Mouse (Mus musculus): ENCODE results near the gene Gucy1a1. TPM values are rescaled to one million over a fixed set of nuclear protein-coding genes. Genes with fewer than 3 reads are reported as not detected.

The Gucy1a1 gene
- polyA plus RNA-seq, 1 experiment from 2014 or later: 21.9 TPM

DNA sequence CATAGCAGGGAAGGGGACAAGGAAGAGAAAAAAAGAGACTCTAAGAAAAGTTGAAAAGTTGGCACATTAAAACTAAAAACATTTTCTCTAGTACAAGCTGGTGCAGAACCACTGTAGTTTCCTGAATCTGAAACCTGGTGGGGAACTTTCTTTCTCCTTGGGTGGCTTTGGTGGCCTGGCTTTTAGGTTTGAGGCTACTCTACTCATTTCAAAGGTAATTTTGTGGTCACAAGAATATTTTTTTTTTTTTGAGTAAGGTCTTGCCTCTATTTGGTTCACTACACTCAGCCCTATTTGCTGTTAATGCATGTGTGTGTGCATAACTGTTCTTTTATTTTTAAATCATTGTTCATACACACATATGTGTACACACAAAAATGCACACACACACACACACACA lies 389 bp upstream of the Gucy1a1 start:
- H3K4me3 ChIP-seq (replicated peaks; ENCODE audit: low read length): peak overlapping the region; percentile 46
- no peak overlapping the region for H3K9ac ChIP-seq
- no peak for DNase-seq (ENCODE audit: low spot score)
- H3K9me3 ChIP-seq (ENCODE audit: control insufficient read depth, low read length): no peaks in the 10 kb centered on the region
- peak overlapping the region; percentile 97 for H3K4me2 ChIP-seq (replicated peaks)
- no peaks in the 10 kb centered on the region for H3K36me3 ChIP-seq (replicated peaks; ENCODE audit: control insufficient read depth, insufficient read depth)
- H3K27ac ChIP-seq: no peak overlapping the region
- H3K27me3 ChIP-seq (ENCODE audit: control insufficient read depth, insufficient read depth, low read length): no peaks in the 10 kb centered on the region
- no peak for ATAC-seq (ENCODE audit: low FRiP score)
- no peaks in the 10 kb centered on the region; the same call in 1 of the 2 replicates for H3K4me1 ChIP-seq (replicated peaks; ENCODE audit: control insufficient read depth, insufficient read depth, low read length)

DNA sequence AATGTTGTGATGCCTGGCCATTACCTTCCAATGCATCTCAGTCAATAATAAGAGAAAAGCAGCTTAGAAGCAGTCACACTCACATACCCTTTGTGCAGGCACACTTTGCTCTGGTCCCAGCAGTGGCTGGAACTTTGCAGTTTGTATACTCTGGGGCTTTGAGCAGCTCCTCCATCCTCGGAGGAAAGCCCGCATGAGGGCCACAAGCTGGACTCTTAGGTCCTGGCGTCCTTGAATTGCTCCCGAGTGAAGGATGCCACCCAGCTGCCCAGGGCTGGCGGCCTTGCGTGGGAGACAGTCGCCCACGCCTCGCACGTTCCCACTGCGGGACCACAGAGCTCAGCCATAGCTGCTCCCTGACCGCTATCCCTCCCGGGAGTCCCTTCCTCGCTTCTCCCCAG lies 864 bp downstream of the Gucy1a1 start:
- ATAC-seq (ENCODE audit: low FRiP score) (peak; percentile 44), DNase-seq (ENCODE audit: low spot score) (no peak)
- H3K27ac ChIP-seq: peak overlapping the region; percentile 26; the same call in 1 of the 2 replicates
- H3K9ac ChIP-seq: peak overlapping the region; percentile 64
- H3K9me3 ChIP-seq (ENCODE audit: control insufficient read depth, low read length): no peaks in the 10 kb centered on the region
- peak overlapping the region; percentile 97 for H3K4me2 ChIP-seq (replicated peaks)
- H3K4me1 ChIP-seq (replicated peaks; ENCODE audit: control insufficient read depth, insufficient read depth, low read length): no peaks in the 10 kb centered on the region; the same call in 1 of the 2 replicates
- H3K27me3 ChIP-seq (ENCODE audit: control insufficient read depth, insufficient read depth, low read length): no peaks in the 10 kb centered on the region
- H3K36me3 ChIP-seq (replicated peaks; ENCODE audit: control insufficient read depth, insufficient read depth): no peaks in the 10 kb centered on the region
- H3K4me3 ChIP-seq (replicated peaks; ENCODE audit: low read length): peak overlapping the region; percentile 46
- 6% methylated on average over 14 of the region's 14 CpGs for WGBS

DNA sequence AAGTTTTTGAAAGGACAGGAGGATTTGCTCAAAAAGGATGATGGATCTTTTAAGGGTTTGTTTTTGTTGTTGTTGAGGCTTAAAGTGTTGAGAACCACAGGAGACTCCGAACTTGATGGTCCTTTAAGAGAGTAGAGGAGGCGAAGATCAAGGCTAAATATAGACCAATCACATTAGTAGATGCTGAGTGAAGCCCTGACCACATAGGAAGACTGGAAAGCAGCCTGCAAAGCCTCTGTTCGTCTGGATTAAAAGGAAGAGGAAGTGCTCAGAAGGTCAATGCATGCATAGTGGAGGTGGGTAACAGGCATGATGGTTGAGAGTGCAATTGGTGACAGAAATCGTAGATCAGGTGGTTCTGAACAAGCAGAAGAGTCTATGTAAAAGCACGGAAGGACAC lies 4.8 kb downstream of the Gucy1a1 start:
- no peak for ATAC-seq (ENCODE audit: low FRiP score)
- WGBS: 69% methylated on average over 5 of the region's 5 CpGs
- H3K4me2 ChIP-seq (replicated peaks): no peak overlapping the region

GRCm38 (mm10) chr3:82138002-82138667 lies 7.5 kb downstream of the Gucy1a1 start:
- Histone ChIP-seq H3K36me3 (replicated peaks; ENCODE audit: control insufficient read depth, insufficient read depth) (no peaks in the 10 kb centered on the region), H3K4me1 (replicated peaks; ENCODE audit: control insufficient read depth, insufficient read depth, low read length) (no peaks in the 10 kb centered on the region), H3K27ac (no peak overlapping the region), H3K9me3 (ENCODE audit: control insufficient read depth, low read length) (no peaks in the 10 kb centered on the region), H3K4me3 (replicated peaks; ENCODE audit: low read length) (no peak overlapping the region), H3K9ac (no peak overlapping the region), H3K4me2 (replicated peaks) (no peak overlapping the region), H3K27me3 (ENCODE audit: control insufficient read depth, insufficient read depth, low read length) (no peaks in the 10 kb centered on the region)
- no peak for DNase-seq (ENCODE audit: low spot score)
- 71% methylated on average over 13 of the region's 13 CpGs for WGBS
- ATAC-seq (ENCODE audit: low FRiP score): no peak

More for the DNA sequence above, 4.8 kb downstream of the Gucy1a1 start:
- H3K27ac ChIP-seq: no peak overlapping the region
- no peak overlapping the region for H3K9ac ChIP-seq
- H3K27me3 ChIP-seq (ENCODE audit: control insufficient read depth, insufficient read depth, low read length): no peaks in the 10 kb centered on the region
- no peaks in the 10 kb centered on the region for H3K9me3 ChIP-seq (ENCODE audit: control insufficient read depth, low read length)
- H3K4me1 ChIP-seq (replicated peaks; ENCODE audit: control insufficient read depth, insufficient read depth, low read length): no peaks in the 10 kb centered on the region; the same call in 1 of the 2 replicates
- no peak for DNase-seq (ENCODE audit: low spot score)
- H3K36me3 ChIP-seq (replicated peaks; ENCODE audit: control insufficient read depth, insufficient read depth): no peaks in the 10 kb centered on the region
- H3K4me3 ChIP-seq (replicated peaks; ENCODE audit: low read length): no peak overlapping the region

DNA sequence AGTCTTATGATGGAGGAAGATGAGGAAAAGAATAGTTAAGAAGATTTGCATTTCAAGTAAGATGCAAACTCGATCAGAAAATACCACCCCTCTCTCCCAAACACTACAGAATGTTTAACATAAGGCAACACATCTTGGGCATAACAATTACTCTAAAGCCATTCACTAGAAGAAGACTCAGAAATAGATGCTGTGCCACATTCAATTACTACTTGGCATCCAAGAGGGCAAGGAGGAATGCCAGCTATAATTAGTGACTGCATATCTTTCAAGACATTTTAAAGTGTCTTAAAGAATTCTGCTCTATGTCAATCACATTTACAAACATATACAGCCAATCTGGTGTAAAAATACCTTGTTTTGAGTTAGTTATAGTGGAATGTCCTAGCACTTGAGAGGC lies 10.1 kb downstream of the Gucy1a1 start:
- WGBS: 72% methylated on average over 1 of the region's 1 CpGs

DNA sequence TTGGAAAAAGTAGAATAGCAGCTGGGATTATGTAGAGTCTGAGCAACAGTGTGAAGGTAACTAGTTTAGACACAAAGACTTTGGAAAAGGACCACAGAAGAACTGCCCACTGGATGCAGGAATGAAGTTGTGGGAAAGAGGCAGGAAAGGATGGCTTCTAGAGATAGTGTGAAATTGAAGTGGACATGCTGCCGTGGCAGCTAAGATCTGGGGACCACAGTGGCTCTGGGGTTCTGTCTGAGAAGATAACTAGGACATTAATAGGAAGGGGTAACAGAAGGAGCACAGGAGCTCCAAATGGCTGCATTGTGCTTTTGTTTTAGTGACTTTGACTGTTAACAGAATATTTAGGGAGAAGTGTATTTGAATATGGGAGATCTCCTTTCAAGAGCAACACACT lies 16.3 kb downstream of the Gucy1a1 start:
- 73% methylated on average over 1 of the region's 1 CpGs for WGBS
- H3K4me3 ChIP-seq (replicated peaks; ENCODE audit: low read length): no peak overlapping the region
- H3K4me1 ChIP-seq (replicated peaks; ENCODE audit: control insufficient read depth, insufficient read depth, low read length): no peaks in the 10 kb centered on the region
- no peak overlapping the region for H3K27ac ChIP-seq
- H3K36me3 ChIP-seq (replicated peaks; ENCODE audit: control insufficient read depth, insufficient read depth): no peaks in the 10 kb centered on the region
- ATAC-seq (ENCODE audit: low FRiP score) (no peak), DNase-seq (ENCODE audit: low spot score) (no peak)
- H3K4me2 ChIP-seq (replicated peaks): no peak overlapping the region
- no peaks in the 10 kb centered on the region for H3K9me3 ChIP-seq (ENCODE audit: control insufficient read depth, low read length)
- no peaks in the 10 kb centered on the region for H3K27me3 ChIP-seq (ENCODE audit: control insufficient read depth, insufficient read depth, low read length)
- H3K9ac ChIP-seq: no peak overlapping the region

More for the DNA sequence above, 10.1 kb downstream of the Gucy1a1 start:
- ATAC-seq (ENCODE audit: low FRiP score) (no peak), DNase-seq (ENCODE audit: low spot score) (no peak)
- Histone ChIP-seq H3K4me2 (replicated peaks) (no peak overlapping the region), H3K27ac (no peak overlapping the region), H3K4me3 (replicated peaks; ENCODE audit: low read length) (no peak overlapping the region), H3K27me3 (ENCODE audit: control insufficient read depth, insufficient read depth, low read length) (no peaks in the 10 kb centered on the region), H3K4me1 (replicated peaks; ENCODE audit: control insufficient read depth, insufficient read depth, low read length) (no peaks in the 10 kb centered on the region), H3K9me3 (ENCODE audit: control insufficient read depth, low read length) (no peaks in the 10 kb centered on the region), H3K36me3 (replicated peaks; ENCODE audit: control insufficient read depth, insufficient read depth) (no peaks in the 10 kb centered on the region), H3K9ac (no peak overlapping the region)

DNA sequence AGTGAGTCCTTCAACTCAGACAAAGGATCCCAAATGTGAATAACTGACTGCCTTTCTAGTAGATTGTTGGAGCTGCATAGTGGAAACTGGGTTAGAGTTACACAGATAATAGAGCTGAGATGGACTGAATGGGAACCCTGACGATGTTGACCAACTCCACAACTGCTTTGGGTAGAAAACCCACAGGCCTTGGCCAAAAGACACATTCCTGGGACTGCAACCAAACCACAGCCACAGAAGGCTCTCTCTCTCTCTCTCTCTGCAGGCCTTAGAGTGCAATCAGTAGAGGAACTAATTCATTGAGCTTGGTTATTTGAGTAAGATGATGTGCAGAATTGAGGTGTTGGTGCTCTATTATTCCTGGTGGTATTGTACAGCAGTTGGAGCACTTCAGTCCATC lies 21.0 kb downstream of the Gucy1a1 start:
- Histone ChIP-seq H3K27ac (no peak overlapping the region), H3K4me2 (replicated peaks) (no peak overlapping the region), H3K9ac (no peak overlapping the region), H3K4me1 (replicated peaks; ENCODE audit: control insufficient read depth, insufficient read depth, low read length) (no peaks in the 10 kb centered on the region), H3K4me3 (replicated peaks; ENCODE audit: low read length) (no peak overlapping the region), H3K36me3 (replicated peaks; ENCODE audit: control insufficient read depth, insufficient read depth) (no peaks in the 10 kb centered on the region), H3K9me3 (ENCODE audit: control insufficient read depth, low read length) (no peaks in the 10 kb centered on the region), H3K27me3 (ENCODE audit: control insufficient read depth, insufficient read depth, low read length) (no peaks in the 10 kb centered on the region)
- 85% methylated on average over 1 of the region's 1 CpGs for WGBS
- ATAC-seq (ENCODE audit: low FRiP score) (no peak), DNase-seq (ENCODE audit: low spot score) (no peak)

- H3K27me3 ChIP-seq (ENCODE audit: control insufficient read depth, insufficient read depth, low read length): no peaks in the 10 kb centered on the region
- H3K4me2 ChIP-seq (replicated peaks): no peak overlapping the region
- H3K9me3 ChIP-seq (ENCODE audit: control insufficient read depth, low read length): no peaks in the 10 kb centered on the region
- no peak overlapping the region for H3K4me3 ChIP-seq (replicated peaks; ENCODE audit: low read length)
- 83% methylated on average over 1 of the region's 1 CpGs for WGBS
- no peaks in the 10 kb centered on the region for H3K36me3 ChIP-seq (replicated peaks; ENCODE audit: control insufficient read depth, insufficient read depth)
- no peak for DNase-seq (ENCODE audit: low spot score)
- H3K9ac ChIP-seq: no peak overlapping the region
- ATAC-seq (ENCODE audit: low FRiP score): no peak
- H3K4me1 ChIP-seq (replicated peaks; ENCODE audit: control insufficient read depth, insufficient read depth, low read length): no peaks in the 10 kb centered on the region
- no peak overlapping the region for H3K27ac ChIP-seq
Measured at GRCm38 (mm10) chr3:82118916-82119315, 26.7 kb downstream of the Gucy1a1 start.

DNA sequence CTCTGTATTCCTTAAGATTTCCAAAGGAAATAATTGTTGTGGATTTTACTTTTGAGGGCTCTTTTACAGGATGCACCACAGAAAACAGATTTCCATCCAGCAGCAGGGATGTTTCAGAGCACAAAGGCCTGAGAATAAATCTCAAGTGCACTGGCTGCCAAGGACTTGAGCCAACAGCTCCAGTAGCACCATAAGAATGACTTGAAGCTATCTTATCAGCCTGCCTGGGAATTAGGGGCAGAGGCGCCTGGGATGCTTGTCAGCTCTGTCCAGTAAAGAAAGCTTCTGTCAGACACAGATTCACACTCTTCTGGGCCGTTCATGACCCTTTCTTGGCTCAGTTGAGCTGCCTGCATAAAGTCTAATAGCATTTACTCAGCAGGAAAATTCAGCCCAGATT lies 33.1 kb downstream of the Gucy1a1 start:
- whole genome bisulfite sequencing: 57% methylated on average over 2 of the region's 2 CpGs
- no peak for DNase-seq (ENCODE audit: low spot score)
- no peaks in the 10 kb centered on the region for H3K27me3 ChIP-seq (ENCODE audit: control insufficient read depth, insufficient read depth, low read length)
- H3K36me3 ChIP-seq (replicated peaks; ENCODE audit: control insufficient read depth, insufficient read depth): no peaks in the 10 kb centered on the region
- no peak overlapping the region for H3K4me3 ChIP-seq (replicated peaks; ENCODE audit: low read length)
- no peak for ATAC-seq (ENCODE audit: low FRiP score)
- no peak overlapping the region for H3K9ac ChIP-seq
- H3K4me1 ChIP-seq (replicated peaks; ENCODE audit: control insufficient read depth, insufficient read depth, low read length): no peaks in the 10 kb centered on the region
- H3K27ac ChIP-seq: no peak overlapping the region
- no peaks in the 10 kb centered on the region for H3K9me3 ChIP-seq (ENCODE audit: control insufficient read depth, low read length)
- H3K4me2 ChIP-seq (replicated peaks): no peak overlapping the region

DNA sequence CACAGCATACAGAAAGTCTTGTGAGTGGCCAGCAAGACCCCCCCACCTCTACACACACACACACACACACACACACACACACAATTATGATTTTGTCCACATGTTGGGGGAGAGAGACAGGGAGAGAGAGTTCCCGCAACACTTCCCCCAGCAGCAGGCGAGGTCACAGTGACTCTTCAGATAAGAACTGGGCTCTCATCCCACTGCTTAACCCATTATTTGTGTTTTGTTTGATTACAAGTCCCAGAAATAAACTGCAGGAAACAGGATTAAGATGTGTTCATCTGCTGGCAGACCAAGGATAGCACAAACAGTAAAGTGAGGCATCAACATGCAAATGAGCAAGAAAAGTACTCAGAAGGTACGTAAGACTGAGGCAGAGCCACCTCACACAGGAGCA lies 33.6 kb downstream of the Gucy1a1 start:
- Histone ChIP-seq H3K4me1 (replicated peaks; ENCODE audit: control insufficient read depth, insufficient read depth, low read length) (no peaks in the 10 kb centered on the region), H3K9me3 (ENCODE audit: control insufficient read depth, low read length) (no peaks in the 10 kb centered on the region), H3K27me3 (ENCODE audit: control insufficient read depth, insufficient read depth, low read length) (no peaks in the 10 kb centered on the region), H3K9ac (no peak overlapping the region), H3K27ac (no peak overlapping the region), H3K36me3 (replicated peaks; ENCODE audit: control insufficient read depth, insufficient read depth) (no peaks in the 10 kb centered on the region), H3K4me2 (replicated peaks) (no peak overlapping the region), H3K4me3 (replicated peaks; ENCODE audit: low read length) (no peak overlapping the region)
- WGBS: 68% methylated on average over 3 of the region's 3 CpGs
- ATAC-seq (ENCODE audit: low FRiP score) (no peak), DNase-seq (ENCODE audit: low spot score) (no peak)
